Mouse (Mus musculus) CH12.LX (cell line): ENCODE measurements around the gene Alg9.
A peak's percentile ranks its signal among the peaks of the same experiment; 100 is the strongest.

ENCODE experiments used
- EP300 ChIP-seq: IDR thresholded peaks from 2 replicates; pipeline ENCODE4 v1.6.1; 2011; ENCODE audit warnings: low read length, improper control_type of control experiment
- RAD21 ChIP-seq: IDR thresholded peaks from 2 replicates; pipeline ENCODE4 v1.6.1; 2011; ENCODE audit warnings: low read depth, mild to moderate bottlenecking, low read length, improper control_type of control experiment, moderate library complexity
- ZNF384 ChIP-seq: IDR thresholded peaks from 2 replicates; pipeline ENCODE4 v1.6.1; 2012; ENCODE audit warnings: low read depth, low read length, improper control_type of control experiment, inconsistent platforms

- TF ChIP-seq EP300: peak; percentile 85
- no peak for TF ChIP-seq ZNF384
- no peak for TF ChIP-seq RAD21
Measured at GRCm38 (mm10) chr9:50774026-50774462, 775 bp upstream of the Alg9 start.
